In genomic region chr5:100373952-100374351, GRCm38 (mm10) we compare ENCODE assay signal across 8 mouse cellular contexts. TPM values are rescaled to one million over a fixed set of nuclear protein-coding genes. Genes with fewer than 3 reads are reported as not detected.
DNase-seq lines count a peak whose midpoint lies in the region; ATAC-seq and TF ChIP-seq lines count a peak whose summit lies in the region.

No protein-coding gene starts in this region.

- H3K4me3 ChIP-seq in ES-Bruce4 (ENCODE audit: low read depth, low read length), result no peak overlapping the region
- no peak overlapping the region for H3K4me3 ChIP-seq in forebrain, embryonic 15.5 days
- no peak overlapping the region for H3K4me3 ChIP-seq in kidney, embryonic 15.5 days (replicated peaks)
- H3K4me3 ChIP-seq in liver, embryonic 13.5 days (replicated peaks), result no peak overlapping the region
- no peak overlapping the region for H3K4me3 ChIP-seq in olfactory bulb, adult 2 months (ENCODE audit: insufficient read depth, low read depth, low read length)

- no peaks in the 10 kb centered on the region for H3K9me3 ChIP-seq in ES-Bruce4 (replicated peaks; ENCODE audit: control insufficient read depth, insufficient read depth, low read length, poor library complexity, severe bottlenecking)
- no peaks in the 10 kb centered on the region for H3K9me3 ChIP-seq in forebrain, embryonic 15.5 days
- no peaks in the 10 kb centered on the region for H3K9me3 ChIP-seq in kidney, embryonic 15.5 days (replicated peaks)
- H3K9me3 ChIP-seq in liver, embryonic 13.5 days (replicated peaks), result no peaks in the 10 kb centered on the region

- H3K27me3 ChIP-seq in ES-Bruce4 (ENCODE audit: control insufficient read depth, insufficient read depth, low read length, poor library complexity, severe bottlenecking), result no peaks in the 10 kb centered on the region
- no peaks in the 10 kb centered on the region for H3K27me3 ChIP-seq in forebrain, embryonic 15.5 days
- H3K27me3 ChIP-seq in kidney, embryonic 15.5 days, result no peaks in the 10 kb centered on the region
- no peaks in the 10 kb centered on the region for H3K27me3 ChIP-seq in liver, embryonic 13.5 days

- no peak overlapping the region for H3K9ac ChIP-seq in ES-Bruce4 (ENCODE audit: low read depth, poor library complexity, severe bottlenecking)
- no peak overlapping the region for H3K9ac ChIP-seq in forebrain, embryonic 15.5 days (replicated peaks)
- H3K9ac ChIP-seq in kidney, embryonic 15.5 days, result no peak overlapping the region
- H3K9ac ChIP-seq in liver, embryonic 13.5 days, result no peak overlapping the region

- H3K36me3 ChIP-seq in ES-Bruce4 (ENCODE audit: control insufficient read depth, insufficient read depth, low read length, poor library complexity, severe bottlenecking), result peaks cover 28% of the 10 kb centered on the region
- H3K36me3 ChIP-seq in forebrain, embryonic 15.5 days, result peaks cover 68% of the 10 kb centered on the region
- peaks cover 90% of the 10 kb centered on the region for H3K36me3 ChIP-seq in kidney, embryonic 15.5 days
- H3K36me3 ChIP-seq in liver, embryonic 13.5 days, result peaks cover 61% of the 10 kb centered on the region

- 0 out of 2 replicates have a peak, but pooled peaks have one; percentile 35 for ATAC-seq in forebrain, embryonic 15.5 days (replicated peaks)
- ATAC-seq in kidney, embryonic 15.5 days (replicated peaks; ENCODE audit: low FRiP score), result 0 out of 2 replicates have a peak, but pooled peaks have one; percentile 60
- peak; percentile 32; the same call in 1 of the 2 replicates for ATAC-seq in liver, embryonic 13.5 days (ENCODE audit: low read depth)

- H3K4me1 ChIP-seq in ES-Bruce4 (ENCODE audit: control insufficient read depth, insufficient read depth, low read length), result no peaks in the 10 kb centered on the region
- H3K4me1 ChIP-seq in forebrain, embryonic 15.5 days, result 0 out of 2 replicates have a peak, but pooled peaks cover 4% of the 10 kb centered on the region
- no peaks in the 10 kb centered on the region for H3K4me1 ChIP-seq in kidney, embryonic 15.5 days
- no peaks in the 10 kb centered on the region for H3K4me1 ChIP-seq in liver, embryonic 13.5 days (replicated peaks)
- H3K4me1 ChIP-seq in olfactory bulb, adult 2 months (ENCODE audit: control insufficient read depth, insufficient read depth, low read length), result no peaks in the 10 kb centered on the region; the same call in 1 of the 2 replicates

- no peak overlapping the region for H3K4me2 ChIP-seq in forebrain, embryonic 15.5 days (replicated peaks)
- no peak overlapping the region for H3K4me2 ChIP-seq in kidney, embryonic 15.5 days
- H3K4me2 ChIP-seq in liver, embryonic 13.5 days, result no peak overlapping the region

- no peak overlapping the region for H3K27ac ChIP-seq in ES-Bruce4 (ENCODE audit: insufficient read depth, low read length)
- no peak overlapping the region for H3K27ac ChIP-seq in forebrain, embryonic 15.5 days (replicated peaks)
- no peak overlapping the region for H3K27ac ChIP-seq in kidney, embryonic 15.5 days
- no peak overlapping the region for H3K27ac ChIP-seq in liver, embryonic 13.5 days
- no peak overlapping the region for H3K27ac ChIP-seq in olfactory bulb, adult 2 months (ENCODE audit: insufficient read depth, low read depth, low read length)

- TF ChIP-seq EP300 in ES-Bruce4 (IDR thresholded peaks at IDR 0.05; ENCODE audit: insufficient read depth, low read depth, low read length), result no peak

- peak; percentile 80 for DNase-seq in 3T3-L1 (ENCODE audit: low read depth, low spot score)
- DNase-seq in c-Kit-positive CD71-positive TER-119-positive erythroid progenitor cells, embryonic 14.5 days (ENCODE audit: low spot score), result peak; percentile 26
- peak; percentile 6 for DNase-seq in liver, embryonic 13.5 days
- DNase-seq in ovary, adult 18-20 months (ENCODE audit: low spot score), result no peak

- peak; percentile 79 for TF ChIP-seq CTCF in ES-Bruce4 (IDR thresholded peaks at IDR 0.05; ENCODE audit: low read depth, low read length)
- TF ChIP-seq CTCF in olfactory bulb, adult 2 months (IDR thresholded peaks at IDR 0.05; ENCODE audit: insufficient read depth, low read depth, low read length), result peak; percentile 24; the same call in 1 of the 2 replicates

- WGBS in forebrain, embryonic 15.5 days, result 51% methylated on average over 5 of the region's 5 CpGs
- WGBS in kidney, embryonic 15.5 days, result 62% methylated on average over 5 of the region's 5 CpGs
- WGBS in liver, embryonic 13.5 days (ENCODE audit: insufficient replicate concordance), result 59% methylated on average over 5 of the region's 5 CpGs
- 53% methylated on average over 5 of the region's 5 CpGs for WGBS in olfactory bulb, adult 2 months

- TF ChIP-seq POLR2A in ES-Bruce4 (IDR thresholded peaks at IDR 0.05; ENCODE audit: insufficient read depth, low read length), result no peak
- no peak for TF ChIP-seq POLR2A in olfactory bulb, adult 2 months (IDR thresholded peaks at IDR 0.05; ENCODE audit: insufficient read depth, low read depth, low read length)

RNA-seq across cellular contexts. Expression of gene Sec31a, which starts 42.1 kb away (rescaled TPM):
- 181 and 197 TPM in 2 replicates for polyA plus RNA-seq in ES-Bruce4 (2011; ENCODE audit: insufficient read depth, insufficient read length, low read depth, missing spikeins)
- polyA plus RNA-seq in forebrain, embryonic 15.5 days (2015; fragmentation: Nextera tagmentation; extraction: Ambion mirVana), result 79.3 and 83.0 TPM in 2 replicates
- 158 and 174 TPM in 2 replicates for polyA plus RNA-seq in kidney, embryonic 15.5 days (2015; fragmentation: Nextera tagmentation; extraction: Ambion mirVana)
- polyA plus RNA-seq in liver, embryonic 13.5 days (2015; fragmentation: Nextera tagmentation; extraction: Ambion mirVana), result 49.7 and 60.4 TPM in 2 replicates
- polyA plus RNA-seq in olfactory bulb, adult 2 months (2012; ENCODE audit: insufficient read depth, insufficient read length, low replicate concordance, missing spikeins), result not detected in 2 replicates
